ENCODE assay signal across 23 mouse cellular contexts in genomic region chr9:103557085-103557484, GRCm38 (mm10).
"Had no signal": no experiment of that assay in that cellular context is flagged by ENCODE, and none has a peak within 500 bp of the region (broad histone marks: within the 10 kb centered on the region; RNA-seq: fewer than 3 reads in every experiment).

No protein-coding gene starts in this region.

- H3K36me3 ChIP-seq: limb, embryonic 12.5 days; limb, embryonic 15.5 days; midbrain, embryonic 12.5 days; midbrain, embryonic 15.5 days; neural tube, embryonic 12.5 days; neural tube, embryonic 15.5 days; stomach, embryonic 15.5 days had no signal

- H3K9me3 ChIP-seq: limb, embryonic 12.5 days; limb, embryonic 15.5 days; midbrain, embryonic 15.5 days; neural tube, embryonic 12.5 days; neural tube, embryonic 15.5 days; stomach, embryonic 15.5 days had no signal

- H3K9ac ChIP-seq: limb, embryonic 12.5 days; limb, embryonic 15.5 days; liver, embryonic 14.5 days; liver, postnatal 0 days; lung, embryonic 14.5 days; midbrain, embryonic 12.5 days; midbrain, embryonic 15.5 days; neural tube, embryonic 12.5 days; neural tube, embryonic 15.5 days; stomach, embryonic 15.5 days had no signal

- ATAC-seq: intestine, postnatal 0 days; liver, postnatal 0 days; lung, postnatal 0 days; midbrain, embryonic 15.5 days had no signal

- H3K27ac ChIP-seq: kidney, postnatal 0 days; limb, embryonic 12.5 days; limb, embryonic 15.5 days; liver, embryonic 14.5 days; macrophage; midbrain, embryonic 12.5 days; midbrain, embryonic 15.5 days; neural tube, embryonic 12.5 days; neural tube, embryonic 15.5 days; stomach, embryonic 15.5 days had no signal

- H3K4me2 ChIP-seq: limb, embryonic 12.5 days; limb, embryonic 15.5 days; liver, embryonic 11.5 days; lung, embryonic 14.5 days; midbrain, embryonic 12.5 days; midbrain, embryonic 15.5 days; neural tube, embryonic 12.5 days; neural tube, embryonic 15.5 days; stomach, embryonic 15.5 days had no signal

- H3K27me3 ChIP-seq: limb, embryonic 12.5 days; limb, embryonic 15.5 days; neural tube, embryonic 15.5 days; stomach, embryonic 15.5 days had no signal

- H3K4me3 ChIP-seq: limb, embryonic 12.5 days; limb, embryonic 15.5 days; midbrain, embryonic 12.5 days; midbrain, embryonic 15.5 days; neural tube, embryonic 12.5 days; neural tube, embryonic 15.5 days; stomach, embryonic 15.5 days had no signal

- DNase-seq: kidney, adult 2 months; kidney, postnatal 36 days; layer of hippocampus, adult 9-11 months; left cerebral cortex, postnatal 4 days; liver, postnatal 0 days; lung, embryonic 14.5 days; right cerebral cortex, adult 18-20 months; right cerebral cortex, postnatal 14 days; spleen, adult 18-20 months; thymus, postnatal 25 days had no signal
